Mouse (Mus musculus) embryo, embryonic 10.5 days (tissue): ENCODE data around the gene Ifitm2.

Experiments used
- DNase-seq: peaks from one replicate; pipeline ENCODE4 v3.0.0-alpha.2; 2015; ENCODE audit warnings: low spot score

Gene Ifitm2

GRCm38 (mm10) chr7:140942811-140943210, 13.0 kb downstream of the Ifitm2 start:
- DNase-seq: no peak

GRCm38 (mm10) chr7:140942341-140942740, 13.4 kb downstream of the Ifitm2 start:
- DNase-seq: no peak

- peak; percentile 91 for DNase-seq
Measured at GRCm38 (mm10) chr7:140941222-140942051, 14.3 kb downstream of the Ifitm2 start, which contains the start of gene Pgghg. TSS of gene Pgghg (plus strand) at chr7:140941391.

- peak; percentile 77 for DNase-seq
Measured at GRCm38 (mm10) chr7:140939669-140940171, 16.1 kb downstream of the Ifitm2 start.

GRCm38 (mm10) chr7:140938896-140939295, 16.9 kb downstream of the Ifitm2 start:
- DNase-seq: no peak

GRCm38 (mm10) chr7:140938436-140938835, 17.4 kb downstream of the Ifitm2 start:
- DNase-seq: peak; percentile 46

GRCm38 (mm10) chr7:140927181-140927580, 28.6 kb downstream of the Ifitm2 start:
- DNase-seq: no peak

GRCm38 (mm10) chr7:140923070-140923775, 32.6 kb downstream of the Ifitm2 start:
- no peak for DNase-seq

GRCm38 (mm10) chr7:140922398-140923069, 33.3 kb downstream of the Ifitm2 start:
- DNase-seq: peak; percentile 53

- no peak for DNase-seq
Measured at GRCm38 (mm10) chr7:140921225-140921975, 34.4 kb downstream of the Ifitm2 start.

- DNase-seq: no peak
Measured at GRCm38 (mm10) chr7:140920418-140921029, 35.3 kb downstream of the Ifitm2 start, which contains the start of gene Nlrp6. TSS of gene Nlrp6 (plus strand) at chr7:140920902.

GRCm38 (mm10) chr7:140919911-140920310, 35.9 kb downstream of the Ifitm2 start:
- no peak for DNase-seq

- no peak for DNase-seq
Measured at GRCm38 (mm10) chr7:140914031-140914690, 41.6 kb downstream of the Ifitm2 start.

- DNase-seq: no peak
Measured at GRCm38 (mm10) chr7:140912846-140913482, 42.8 kb downstream of the Ifitm2 start.

- DNase-seq: no peak
Measured at GRCm38 (mm10) chr7:140912293-140912692, 43.5 kb downstream of the Ifitm2 start.

GRCm38 (mm10) chr7:140908634-140909107, 47.1 kb downstream of the Ifitm2 start:
- DNase-seq: peak; percentile 93

- no peak for DNase-seq
Measured at GRCm38 (mm10) chr7:140908181-140908580, 47.6 kb downstream of the Ifitm2 start.

GRCm38 (mm10) chr7:140907697-140908096, 48.1 kb downstream of the Ifitm2 start:
- no peak for DNase-seq

- no peak for DNase-seq
Measured at GRCm38 (mm10) chr7:140907131-140907530, 48.7 kb downstream of the Ifitm2 start.

- DNase-seq: no peak
Measured at GRCm38 (mm10) chr7:140905642-140906081, 50.1 kb downstream of the Ifitm2 start.
